Comparison of ENCODE assay signal across 16 mouse cellular contexts in genomic region chr1:171782287-171782915, GRCm38 (mm10). TPM values are rescaled to one million over a fixed set of nuclear protein-coding genes. Genes with fewer than 3 reads are reported as not detected.
DNase-seq lines count a peak whose midpoint lies in the region; ATAC-seq lines count a peak whose summit lies in the region.
"Had no signal": no experiment of that assay in that cellular context is flagged by ENCODE, and none has a peak within 500 bp of the region (broad histone marks: within the 10 kb centered on the region; RNA-seq: fewer than 3 reads in every experiment).

No protein-coding gene starts in this region.

- WGBS in liver, embryonic 12.5 days (ENCODE audit: insufficient replicate concordance): 67% methylated on average over 5 of the region's 5 CpGs

- H3K4me3 ChIP-seq in liver, embryonic 12.5 days: no peak overlapping the region
- H3K4me3 ChIP-seq: heart, embryonic 12.5 days; neural tube, embryonic 12.5 days had no signal

- H3K4me2 ChIP-seq in liver, embryonic 12.5 days: no peak overlapping the region; the same call in 1 of the 2 replicates
- H3K4me2 ChIP-seq: heart, embryonic 12.5 days; neural tube, embryonic 12.5 days had no signal

- H3K4me1 ChIP-seq in liver, embryonic 12.5 days: peaks cover 8% of the 10 kb centered on the region; the same call in 1 of the 2 replicates
- H3K4me1 ChIP-seq: heart, embryonic 12.5 days; neural tube, embryonic 12.5 days had no signal

- H3K27me3 ChIP-seq in liver, embryonic 12.5 days (replicated peaks): no peaks in the 10 kb centered on the region
- H3K27me3 ChIP-seq: heart, embryonic 12.5 days; neural tube, embryonic 12.5 days had no signal

- no peaks in the 10 kb centered on the region for H3K36me3 ChIP-seq in liver, embryonic 12.5 days
- H3K36me3 ChIP-seq: heart, embryonic 12.5 days; neural tube, embryonic 12.5 days had no signal

- no peak overlapping the region for H3K9ac ChIP-seq in liver, embryonic 12.5 days
- H3K9ac ChIP-seq: heart, embryonic 12.5 days; neural tube, embryonic 12.5 days had no signal

- no peak overlapping the region; the same call in 1 of the 2 replicates for H3K27ac ChIP-seq in liver, embryonic 12.5 days
- H3K27ac ChIP-seq: macrophage; neural tube, embryonic 12.5 days had no signal

- peak; percentile 78 for DNase-seq in T-cell, adult 2 months (ENCODE audit: low spot score)
- peak; percentile 69 to 79 for DNase-seq in thymus, postnatal 10 days (ENCODE audit: low spot score in 2 of 2)
- no peak for DNase-seq in frontal cortex, postnatal 25 days (ENCODE audit: low spot score in 2 of 2)
- no peak for DNase-seq in urinary bladder, postnatal 4 days (ENCODE audit: low spot score in 2 of 2)
- no peak for DNase-seq in yolk sac, embryonic 10.5 days (ENCODE audit: low spot score)
- DNase-seq: cerebellum, adult 8-10 months; kidney, postnatal 10 days; lung, adult 2 months; right cerebral cortex, postnatal 25 days had no signal

- ATAC-seq in CD4-positive, CD25-positive, alpha-beta regulatory T cell, adult 4 months: peak; percentile 87
- peak; percentile 88 for ATAC-seq in liver, embryonic 12.5 days
- ATAC-seq: intestine, postnatal 0 days; midbrain, embryonic 16.5 days had no signal

- H3K9me3 ChIP-seq in liver, embryonic 12.5 days (replicated peaks): no peaks in the 10 kb centered on the region
- H3K9me3 ChIP-seq: heart, embryonic 12.5 days; neural tube, embryonic 12.5 days had no signal

RNA-seq across cellular contexts. Expression of gene Slamf1, which starts 15.5 kb away (rescaled TPM):
- 10 to 100 TPM; 72.6 to 97.4 TPM for polyA plus RNA-seq in CD4-positive, CD25-positive, alpha-beta regulatory T cell, adult 4 months (2017; shearing (Covaris generic))
- polyA plus RNA-seq in liver, embryonic 12.5 days (2016; fragmentation: Nextera tagmentation; extraction: Ambion mirVana): 2.2 and 2.7 TPM in 2 replicates
- polyA plus RNA-seq: intestine, postnatal 0 days had no signal

RNA-seq across cellular contexts. Expression of gene Cd84, which starts 57.1 kb away (rescaled TPM):
- 100 to 1,000 TPM; 206 to 219 TPM for polyA plus RNA-seq in CD4-positive, CD25-positive, alpha-beta regulatory T cell, adult 4 months (2017; shearing (Covaris generic))
- 3.7 and 4.2 TPM in 2 replicates for polyA plus RNA-seq in liver, embryonic 12.5 days (2016; fragmentation: Nextera tagmentation; extraction: Ambion mirVana)

Comparison
In these comparisons a context has a peak if more than half of its experiments do, and no peak if none do; other contexts are left out.
1. DNase-seq: peak in T-cell, adult 2 months (single experiment) and thymus, postnatal 10 days (2 of 2); none in frontal cortex, postnatal 25 days (0 of 2), urinary bladder, postnatal 4 days (0 of 2) and yolk sac, embryonic 10.5 days (single experiment).
2. RNA of gene Slamf1, which starts 15.5 kb away (polyA plus RNA-seq): 72.6 to 97.4 TPM in CD4-positive, CD25-positive, alpha-beta regulatory T cell, adult 4 months; 2.2 to 2.7 TPM in liver, embryonic 12.5 days; every median in the first group is over 10 times any median in the second.
3. RNA of gene Cd84, which starts 57.1 kb away (polyA plus RNA-seq): 206 to 219 TPM in CD4-positive, CD25-positive, alpha-beta regulatory T cell, adult 4 months; 3.7 to 4.2 TPM in liver, embryonic 12.5 days; every median in the first group is over 10 times any median in the second.